Mouse (Mus musculus) heart, embryonic 10.5 days (tissue): ENCODE measurements at regions not wholly inside any gene's neighbourhood (a gene's known extent, or its start where the extent isn't known, plus 50 kb on each side); places are given as distances from the start of the nearest gene placed in this dataset.

Source experiments
- DNase-seq: peaks from one replicate; pipeline ENCODE4 v3.0.0-alpha.2; 2017; ENCODE audit warnings: low spot score
- H3K27ac ChIP-seq: fragments of 300-500 bp; sonication (generic); 2 replicates; pipeline ENCODE4 v1.5.1; 2016; ENCODE audit warnings: mild to moderate bottlenecking
- H3K27me3 ChIP-seq: fragments of 300-500 bp; sonication (generic); 2 replicates; pipeline ENCODE4 v1.6.1; 2016; ENCODE audit warnings: mild to moderate bottlenecking; ENCODE audit not compliant: poor library complexity, insufficient read depth, severe bottlenecking
- H3K36me3 ChIP-seq: fragments of 300-500 bp; sonication (generic); 2 replicates; pipeline ENCODE4 v1.6.1; 2016; ENCODE audit warnings: mild to moderate bottlenecking, moderate library complexity
- H3K4me1 ChIP-seq: fragments of 300-500 bp; sonication (generic); 2 replicates; pipeline ENCODE4 v1.6.1; 2016; ENCODE audit warnings: mild to moderate bottlenecking
- H3K4me3 ChIP-seq: fragments of 300-500 bp; sonication (generic); 2 replicates; pipeline ENCODE4 v1.5.1; 2016; ENCODE audit warnings: mild to moderate bottlenecking, moderate library complexity
- H3K9me3 ChIP-seq: fragments of 300-500 bp; sonication (generic); 2 replicates; pipeline ENCODE4 v1.6.1; 2016; ENCODE audit warnings: mild to moderate bottlenecking, moderate library complexity
- WGBS: fragments of 180-500 bp; shearing (Covaris S2); methylation state at CpG from one replicate; pipeline ENCODE4 v1.1.7; 2016; 5-methylcytosine and 5-hydroxymethylcytosine counted together

- Histone ChIP-seq H3K4me3 (no peak overlapping the region), H3K4me1 (peaks cover 7% of the 10 kb centered on the region; the same call in 1 of the 2 replicates), H3K27ac (no peak overlapping the region), H3K27me3 (no peaks in the 10 kb centered on the region), H3K9me3 (no peaks in the 10 kb centered on the region), H3K36me3 (no peaks in the 10 kb centered on the region)
- DNase-seq, result no peak
- WGBS, result 43% methylated on average over 6 of the region's 6 CpGs
These were observed 289.8 kb upstream of the Slco3a1 start for GRCm38 (mm10) chr7:74844306-74844929.

- Histone ChIP-seq H3K4me3 (no peak overlapping the region), H3K36me3 (no peaks in the 10 kb centered on the region), H3K9me3 (no peaks in the 10 kb centered on the region), H3K4me1 (no peaks in the 10 kb centered on the region), H3K27me3 (no peaks in the 10 kb centered on the region), H3K27ac (no peak overlapping the region)
- DNase-seq, result no peak
- WGBS, result 46% methylated on average over 2 of the region's 2 CpGs
These were observed 268.7 kb upstream of the Slco3a1 start for GRCm38 (mm10) chr7:74823286-74823685.

GRCm38 (mm10) chr7:74793241-74793640 lies 238.7 kb upstream of the Slco3a1 start:
- Histone ChIP-seq H3K36me3 (no peaks in the 10 kb centered on the region), H3K4me3 (no peak overlapping the region), H3K27me3 (no peaks in the 10 kb centered on the region), H3K27ac (no peak overlapping the region), H3K4me1 (no peaks in the 10 kb centered on the region), H3K9me3 (no peaks in the 10 kb centered on the region)
- DNase-seq, result no peak
- 68% methylated on average over 1 of the region's 1 CpGs for WGBS

- WGBS, result 76% methylated on average over 1 of the region's 1 CpGs
- Histone ChIP-seq H3K4me1 (no peaks in the 10 kb centered on the region), H3K9me3 (no peaks in the 10 kb centered on the region)
These were observed 234.1 kb upstream of the Slco3a1 start for GRCm38 (mm10) chr7:74788696-74789095.

GRCm38 (mm10) chr7:74771435-74772406 lies 217.1 kb upstream of the Slco3a1 start:
- Histone ChIP-seq H3K27me3 (no peaks in the 10 kb centered on the region), H3K4me3 (no peak overlapping the region), H3K36me3 (no peaks in the 10 kb centered on the region), H3K27ac (no peak overlapping the region), H3K9me3 (no peaks in the 10 kb centered on the region), H3K4me1 (no peaks in the 10 kb centered on the region)
- no peak for DNase-seq
- 86% methylated on average over 9 of the region's 9 CpGs for WGBS

More at GRCm38 (mm10) chr7:74788696-74789095, 234.1 kb upstream of the Slco3a1 start:
- no peak overlapping the region for H3K27ac ChIP-seq
- no peaks in the 10 kb centered on the region for H3K36me3 ChIP-seq
- no peak overlapping the region for H3K4me3 ChIP-seq
- no peak for DNase-seq
- no peaks in the 10 kb centered on the region for H3K27me3 ChIP-seq

- WGBS, result 83% methylated on average over 4 of the region's 4 CpGs
- H3K4me3 ChIP-seq, result no peak overlapping the region
- DNase-seq, result no peak
- no peaks in the 10 kb centered on the region for H3K9me3 ChIP-seq
- no peak overlapping the region for H3K27ac ChIP-seq
- H3K4me1 ChIP-seq, result no peaks in the 10 kb centered on the region
- H3K27me3 ChIP-seq, result no peaks in the 10 kb centered on the region
- no peaks in the 10 kb centered on the region for H3K36me3 ChIP-seq
These were observed 212.0 kb upstream of the Slco3a1 start for GRCm38 (mm10) chr7:74766550-74766949.

- WGBS, result 80% methylated on average over 2 of the region's 2 CpGs
- Histone ChIP-seq H3K27me3 (no peaks in the 10 kb centered on the region), H3K27ac (no peak overlapping the region), H3K36me3 (no peaks in the 10 kb centered on the region), H3K4me1 (no peaks in the 10 kb centered on the region), H3K4me3 (no peak overlapping the region), H3K9me3 (no peaks in the 10 kb centered on the region)
- DNase-seq, result no peak
These were observed 202.9 kb upstream of the Slco3a1 start for GRCm38 (mm10) chr7:74757469-74757868.

GRCm38 (mm10) chr7:74747704-74748103 lies 193.1 kb upstream of the Slco3a1 start:
- Histone ChIP-seq H3K36me3 (no peaks in the 10 kb centered on the region), H3K4me3 (no peak overlapping the region), H3K27me3 (no peaks in the 10 kb centered on the region), H3K27ac (no peak overlapping the region), H3K9me3 (no peaks in the 10 kb centered on the region), H3K4me1 (no peaks in the 10 kb centered on the region)
- 52% methylated on average over 1 of the region's 1 CpGs for WGBS
- DNase-seq, result no peak

GRCm38 (mm10) chr7:74734941-74735340 lies 180.4 kb upstream of the Slco3a1 start:
- H3K4me1 ChIP-seq, result no peaks in the 10 kb centered on the region
- H3K4me3 ChIP-seq, result no peak overlapping the region
- no peak for DNase-seq
- no peaks in the 10 kb centered on the region for H3K36me3 ChIP-seq
- no peak overlapping the region for H3K27ac ChIP-seq
- H3K27me3 ChIP-seq, result no peaks in the 10 kb centered on the region
- H3K9me3 ChIP-seq, result no peaks in the 10 kb centered on the region
- WGBS, result 80% methylated on average over 6 of the region's 6 CpGs

- Histone ChIP-seq H3K27me3 (no peaks in the 10 kb centered on the region), H3K36me3 (no peaks in the 10 kb centered on the region), H3K9me3 (no peaks in the 10 kb centered on the region), H3K4me3 (no peak overlapping the region), H3K4me1 (no peaks in the 10 kb centered on the region), H3K27ac (no peak overlapping the region)
- 58% methylated on average over 8 of the region's 8 CpGs for WGBS
- DNase-seq, result no peak
These were observed 171.9 kb upstream of the Slco3a1 start for GRCm38 (mm10) chr7:74726324-74726991.

- no peaks in the 10 kb centered on the region for H3K36me3 ChIP-seq
- H3K4me1 ChIP-seq, result no peaks in the 10 kb centered on the region
- WGBS, result 95% methylated on average over 14 of the region's 14 CpGs
- H3K27me3 ChIP-seq, result no peaks in the 10 kb centered on the region
- no peak overlapping the region for H3K4me3 ChIP-seq
- DNase-seq, result no peak
- no peaks in the 10 kb centered on the region for H3K9me3 ChIP-seq
- no peak overlapping the region for H3K27ac ChIP-seq
These were observed 164.7 kb upstream of the Slco3a1 start for GRCm38 (mm10) chr7:74719321-74719720.

GRCm38 (mm10) chr7:74709993-74710581 lies 155.5 kb upstream of the Slco3a1 start:
- WGBS, result 58% methylated on average over 7 of the region's 7 CpGs
- no peak for DNase-seq
- no peaks in the 10 kb centered on the region for H3K27me3 ChIP-seq
- H3K27ac ChIP-seq, result no peak overlapping the region
- H3K4me1 ChIP-seq, result 0 out of 2 replicates have a peak, but pooled peaks cover 5% of the 10 kb centered on the region
- H3K4me3 ChIP-seq, result no peak overlapping the region
- no peaks in the 10 kb centered on the region for H3K36me3 ChIP-seq
- no peaks in the 10 kb centered on the region for H3K9me3 ChIP-seq
